Mouse (Mus musculus) right cerebral cortex, adult 18-20 months (tissue): Measurements from ENCODE around the gene Lin7c.

Source experiments
- DNase-seq: peaks from one replicate; pipeline ENCODE4 v3.0.0; 2022; ENCODE audit warnings: mixed read lengths

The Lin7c gene

GRCm38 (mm10) chr2:109942810-109943570, 52.3 kb downstream of the Lin7c start:
- no peak for DNase-seq

GRCm38 (mm10) chr2:109944995-109945394, 54.3 kb downstream of the Lin7c start:
- DNase-seq, result no peak

- no peak for DNase-seq
Observed at GRCm38 (mm10) chr2:109945532-109945931, 54.9 kb downstream of the Lin7c start.

GRCm38 (mm10) chr2:109946426-109946825, 55.8 kb downstream of the Lin7c start:
- DNase-seq, result no peak

- DNase-seq, result no peak
Observed at GRCm38 (mm10) chr2:109949519-109949918, 58.9 kb downstream of the Lin7c start.

- no peak for DNase-seq
Observed at GRCm38 (mm10) chr2:109950311-109950710, 59.7 kb downstream of the Lin7c start.
